Mouse (Mus musculus) C2C12 (cell line): ENCODE measurements around the gene Ppa2.

Experiments
- CEBPB ChIP-seq: IDR thresholded peaks from one replicate; pipeline ENCODE4 v1.6.1; 2011; ENCODE audit warnings: low read depth, mild to moderate bottlenecking, control low read depth, moderate library complexity
- CTCF ChIP-seq: IDR thresholded peaks from one replicate; pipeline ENCODE4 v1.5.1; 2011; ENCODE audit not compliant: control insufficient read depth, insufficient read depth, insufficient read length
- FOSL1 ChIP-seq: IDR thresholded peaks from one replicate; pipeline ENCODE4 v1.8.0; 2011; ENCODE audit warnings: mild to moderate bottlenecking, low read length; ENCODE audit not compliant: poor library complexity, insufficient read depth, severe bottlenecking
- MAX ChIP-seq: IDR thresholded peaks from one replicate; pipeline ENCODE4 v1.6.1; 2011; ENCODE audit warnings: mild to moderate bottlenecking, control low read depth

GRCm38 (mm10) chr3:133341106-133341505, 31.2 kb downstream of the Ppa2 start:
- TF ChIP-seq CTCF (no peak), CEBPB (no peak), FOSL1 (no peak), MAX (no peak)
